Mouse (Mus musculus) testis, postnatal 14 days (tissue): ENCODE results near the gene Rtel1.

ENCODE experiments used
- DNase-seq: peaks from one replicate; pipeline ENCODE4 v3.0.0; 2021; ENCODE audit warnings: low spot score

Rtel1 gene

DNA sequence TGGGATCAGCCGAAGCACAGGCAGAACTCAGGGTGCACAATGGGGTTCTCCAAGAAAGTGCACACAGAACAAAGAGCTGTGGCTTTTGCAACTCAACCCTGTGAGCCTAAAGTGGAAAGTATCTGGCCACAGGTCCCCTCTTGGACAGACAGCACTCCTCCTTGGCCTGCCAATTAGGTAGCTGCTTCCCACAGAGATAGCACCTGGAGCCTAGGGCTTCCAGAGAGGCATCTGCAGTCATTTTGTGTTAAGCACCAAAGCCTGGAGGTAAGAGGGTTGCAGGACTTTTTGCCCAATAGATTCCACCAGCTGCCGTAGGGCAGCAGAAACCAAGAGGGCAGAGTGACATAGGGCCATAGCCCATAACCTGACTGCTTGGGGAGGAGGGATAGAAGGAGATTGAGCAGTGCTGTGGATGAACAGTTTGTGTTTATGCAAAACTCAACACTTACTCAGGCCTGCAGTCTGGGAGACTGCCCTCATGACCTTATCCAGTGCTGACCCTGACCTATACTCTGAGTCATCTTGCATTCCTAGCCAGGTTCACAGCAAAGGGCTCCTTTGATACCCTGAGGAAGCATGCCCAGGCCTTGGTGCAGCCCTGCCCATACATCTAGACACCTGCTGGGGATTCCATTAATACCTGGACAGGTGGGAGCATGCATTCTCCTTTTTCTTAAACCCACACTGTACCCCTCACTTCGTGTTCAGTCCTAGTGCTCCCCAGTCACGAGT is 70.8 kb downstream of the Rtel1 start:
- no peak for DNase-seq

DNA sequence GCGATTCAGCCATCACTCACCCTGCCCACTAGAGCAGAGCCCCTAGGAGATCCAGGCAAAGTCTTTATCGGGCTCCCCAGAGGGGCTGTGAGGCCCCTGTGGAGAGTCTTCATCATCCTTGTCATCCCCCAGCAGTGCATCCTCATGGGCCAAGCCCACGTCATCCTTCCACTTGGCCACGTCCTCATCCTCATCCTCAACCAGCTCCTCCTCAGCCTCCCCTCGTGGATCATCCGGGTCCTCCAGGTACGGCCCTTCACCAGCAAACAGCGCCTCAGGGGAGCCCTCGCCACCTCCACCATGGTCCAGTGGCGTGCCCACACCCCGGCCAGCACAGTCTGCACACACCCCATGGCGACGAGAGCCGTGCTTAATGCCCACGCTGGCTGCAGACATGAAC is 71.5 kb downstream of the Rtel1 start:
- DNase-seq, result no peak

DNA sequence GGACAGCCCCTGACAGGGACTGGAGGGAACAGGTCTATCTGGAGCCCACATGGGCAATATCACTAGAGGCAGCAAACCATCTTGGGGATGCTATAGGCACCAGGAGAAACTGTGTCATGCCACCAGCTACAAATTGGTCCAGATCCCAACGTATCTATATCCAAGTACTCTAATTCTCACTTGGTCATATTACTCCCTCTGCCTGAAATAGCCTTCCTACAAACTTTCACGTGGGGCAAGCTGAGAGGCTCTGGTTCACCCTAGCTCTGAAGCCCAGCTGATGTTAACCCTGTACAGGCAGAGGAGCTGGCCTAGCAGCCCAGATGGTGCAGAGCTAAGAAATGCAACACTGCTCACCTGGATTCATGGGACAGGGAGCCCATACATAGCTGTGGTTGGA is 72.0 kb downstream of the Rtel1 start:
- DNase-seq, result no peak

DNA sequence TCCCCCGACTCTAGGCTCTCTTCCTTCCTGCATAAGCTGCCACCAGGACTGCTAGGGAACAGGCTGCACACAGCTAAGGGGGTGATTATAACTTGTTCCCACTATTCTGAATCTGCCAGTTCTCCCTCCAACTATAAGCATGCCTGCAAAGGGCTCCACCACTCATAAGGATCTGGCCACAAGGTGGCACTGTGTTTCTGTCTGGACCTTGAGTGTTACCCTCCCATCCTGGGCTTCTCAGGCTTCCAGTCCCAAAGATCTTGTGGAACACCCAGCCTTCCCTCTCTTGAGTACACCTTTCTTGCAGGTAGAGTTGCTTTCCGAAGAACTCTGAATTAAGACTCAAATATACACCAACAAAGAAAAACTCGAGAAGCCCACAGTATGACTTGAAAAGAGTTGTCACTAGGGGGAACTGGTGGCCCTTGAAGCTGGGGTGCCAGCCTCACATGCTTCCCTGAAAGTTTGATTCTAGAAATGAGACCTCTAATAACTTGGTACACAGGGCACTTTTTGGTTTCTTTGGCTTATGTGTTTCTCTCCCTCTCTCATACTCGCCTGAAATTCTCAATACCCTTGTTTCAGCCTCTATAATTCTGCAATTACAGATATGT is 73.2 kb downstream of the Rtel1 start:
- peak; percentile 71 for DNase-seq

DNA sequence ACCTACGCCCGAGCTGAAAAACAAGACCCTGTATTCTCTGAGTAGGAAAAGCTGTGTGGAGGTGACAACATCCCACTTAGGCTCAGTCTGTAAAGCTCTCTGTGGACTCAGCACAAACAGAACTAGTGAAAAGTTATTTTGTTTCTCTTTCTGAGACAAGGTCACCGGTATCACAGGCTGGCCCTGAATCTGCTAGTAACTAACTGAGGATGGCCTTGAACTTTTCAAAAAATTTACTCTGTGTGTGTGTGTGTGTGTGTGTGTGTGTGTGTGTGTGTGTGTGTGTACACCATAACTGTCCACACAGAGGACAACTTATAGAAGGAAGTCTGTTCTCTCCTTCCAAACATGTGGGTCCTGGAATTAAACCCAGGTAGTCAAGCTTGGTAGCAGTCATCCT is 74.5 kb downstream of the Rtel1 start:
- peak; percentile 51 for DNase-seq

DNA sequence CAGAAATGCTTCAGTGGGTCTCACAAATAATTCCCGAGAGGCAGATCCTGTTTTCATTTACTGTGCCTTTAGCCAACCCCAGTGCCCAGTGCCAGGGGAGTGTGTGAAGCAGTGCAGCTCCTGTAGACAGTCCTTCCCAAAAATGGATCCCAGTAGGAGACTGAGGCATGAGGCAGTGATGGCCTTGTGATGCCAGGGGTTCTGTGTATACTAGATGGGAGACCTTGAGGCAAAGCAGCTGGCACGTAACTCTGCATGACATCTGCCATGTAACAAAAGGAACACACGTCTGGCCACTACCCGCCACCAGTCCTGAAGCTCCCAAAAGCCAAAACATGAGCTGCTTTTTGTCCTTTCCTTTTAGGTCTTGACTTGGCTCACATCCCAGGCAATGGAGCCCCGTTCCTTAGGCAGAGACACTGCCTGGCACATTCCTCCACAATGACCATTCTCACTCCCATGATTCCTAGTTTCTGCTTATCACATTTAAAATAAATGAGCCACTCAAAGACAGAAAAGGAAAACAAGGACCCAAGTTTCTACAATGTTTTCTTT is 77.7 kb downstream of the Rtel1 start:
- peak; percentile 10 for DNase-seq

DNA sequence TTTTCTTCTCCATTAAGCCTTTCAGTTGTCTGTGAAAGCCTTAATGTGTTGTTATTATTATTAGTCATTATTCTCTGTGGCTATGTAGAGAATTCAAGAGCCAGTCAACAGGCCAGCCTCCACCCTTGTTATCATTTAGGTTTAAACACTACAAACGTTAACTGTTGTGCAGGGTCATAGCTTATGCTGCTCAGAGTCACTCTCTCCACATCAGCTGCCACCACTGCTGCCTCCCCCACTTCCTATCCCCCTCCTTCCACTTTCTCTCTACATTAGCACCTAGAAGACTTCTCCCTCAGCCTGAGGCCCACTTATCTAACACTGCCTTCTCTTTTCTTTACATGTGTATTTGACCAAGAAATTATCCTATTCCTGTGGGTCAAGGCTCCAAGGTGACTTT is 82.0 kb downstream of the Rtel1 start:
- DNase-seq, result no peak

DNA sequence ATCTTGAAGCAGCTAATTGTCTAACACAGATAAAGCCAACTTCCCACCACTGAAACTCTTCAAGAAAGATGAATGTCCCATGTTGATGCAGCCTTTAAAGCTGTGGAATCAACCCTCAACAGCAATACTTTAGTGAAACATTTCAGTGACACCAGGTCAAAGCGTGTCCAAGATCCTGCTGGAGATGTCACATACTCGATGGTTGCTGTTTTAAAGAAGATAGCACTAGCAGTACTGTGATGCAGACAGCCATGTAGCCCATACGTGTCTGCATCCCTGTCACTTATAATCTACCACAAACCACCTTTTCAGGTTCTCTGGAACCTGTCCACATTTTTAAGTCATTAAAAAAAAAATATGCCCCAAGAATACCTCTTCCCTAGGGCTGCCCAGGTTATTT is 84.2 kb downstream of the Rtel1 start:
- no peak for DNase-seq
